Mouse (Mus musculus) ES-E14 (cell line): Measurements from ENCODE around the gene Disc1. TPM values are rescaled to one million over a fixed set of nuclear protein-coding genes. Genes with fewer than 3 reads are reported as not detected.

ENCODE experiments used
- DNase-seq: peaks from one replicate; pipeline ENCODE4 v3.0.0-alpha.2; 2013; ENCODE audit warnings: low read depth, low spot score
- H3K27ac ChIP-seq: 2 replicates; pipeline ENCODE4 v1.5.1; 2012; ENCODE audit warnings: low read depth, mild to moderate bottlenecking, low read length, moderate library complexity, mixed read lengths; ENCODE audit not compliant: poor library complexity, insufficient read depth, severe bottlenecking
- H3K36me3 ChIP-seq: 2 replicates; pipeline ENCODE4 v1.6.1; 2012; ENCODE audit warnings: mild to moderate bottlenecking, low read length, moderate library complexity, mixed read lengths; ENCODE audit not compliant: control insufficient read depth, poor library complexity, insufficient read depth, severe bottlenecking
- H3K4me1 ChIP-seq, 2 experiments: fragments of 150-350 bp in 1 of 2; sonication (generic) in 1 of 2; 2 replicates each; pipeline ENCODE4 v1.6.1; 2012; ENCODE audit warnings: low read length in 2 of 2, mild to moderate bottlenecking in 1 of 2, mixed read lengths in 1 of 2; ENCODE audit not compliant: control insufficient read depth in 2 of 2, insufficient read depth in 2 of 2, poor library complexity in 1 of 2
- H3K4me3 ChIP-seq, 2 experiments: fragments of 150-350 bp in 1 of 2; sonication (generic) in 1 of 2; 2 replicates each; pipeline ENCODE4 v1.5.1; 2012; ENCODE audit warnings: low read length in 2 of 2, low read depth in 1 of 2, mild to moderate bottlenecking in 1 of 2, mixed read lengths in 1 of 2; ENCODE audit not compliant: insufficient read depth in 1 of 2, poor library complexity in 1 of 2, severe bottlenecking in 1 of 2
- H3K9ac ChIP-seq: 2 replicates; pipeline ENCODE4 v1.6.1; 2012; ENCODE audit warnings: low read depth, mild to moderate bottlenecking, low read length, mixed read lengths; ENCODE audit not compliant: poor library complexity, insufficient read depth, severe bottlenecking
- H3K9me3 ChIP-seq: fragments of 150-350 bp; sonication (generic); 2 replicates; pipeline ENCODE4 v1.6.1; 2012; ENCODE audit warnings: low read depth, mild to moderate bottlenecking, low read length; ENCODE audit not compliant: control insufficient read depth, insufficient read depth
- CHD2 ChIP-seq: IDR thresholded peaks from 2 replicates; pipeline ENCODE4 v1.6.1; 2014; ENCODE audit warnings: mild to moderate bottlenecking, low read depth, low read length, inconsistent platforms
- HCFC1 ChIP-seq: IDR thresholded peaks from 2 replicates; pipeline ENCODE4 v1.6.1; 2012; ENCODE audit warnings: low read length, inconsistent platforms, borderline replicate concordance; ENCODE audit not compliant: insufficient read depth
- MAFK ChIP-seq: IDR thresholded peaks from 2 replicates; pipeline ENCODE4 v1.6.1; 2014; ENCODE audit warnings: mild to moderate bottlenecking, low read depth, low read length, inconsistent platforms; ENCODE audit not compliant: insufficient read depth
- ZC3H11A ChIP-seq: IDR thresholded peaks from 2 replicates; pipeline ENCODE4 v1.6.1; 2012; ENCODE audit warnings: low read depth, mild to moderate bottlenecking, inconsistent platforms, low read length, borderline replicate concordance
- ZNF384 ChIP-seq: IDR thresholded peaks from 2 replicates; pipeline ENCODE4 v1.6.1; 2012; ENCODE audit warnings: low read depth, low read length, inconsistent platforms
- in situ Hi-C, 2 experiments: fragments of 600-800 bp; cut with MboI; formaldehyde crosslinking; loops; one replicate each; pipeline ENCODE4 v1.15.1; 2025; ENCODE audit warnings: low sequenced_read_pairs in 2 of 2, inconsistent platforms in 1 of 2; ENCODE audit not compliant: unreplicated experiment in 2 of 2
- total RNA-seq: library from RNA; depleted of rRNA; stranded (reverse); fragments of 300-350 nt; gene quantifications from 2 replicates; pipeline ENCODE4 v1.2.3, GENCODE M21; 2012

Gene Disc1
- total RNA-seq, 1 experiment, result 2.7 TPM

- no peaks in the 10 kb centered on the region for H3K9me3 ChIP-seq
- TF ChIP-seq HCFC1, result no peak
- no peak for TF ChIP-seq CHD2
- TF ChIP-seq ZC3H11A, result no peak
- no peak for TF ChIP-seq MAFK
- no peak for TF ChIP-seq ZNF384
- no peak overlapping the region for H3K27ac ChIP-seq
- no peaks in the 10 kb centered on the region; a peak in 1 of 4 replicates for H3K4me1 ChIP-seq
- in situ Hi-C loops, result no loop called here
- no peak overlapping the region for H3K9ac ChIP-seq
- H3K36me3 ChIP-seq, result no peaks in the 10 kb centered on the region
- no peak overlapping the region for H3K4me3 ChIP-seq
- no peak for DNase-seq
Observed at GRCm38 (mm10) chr8:125077326-125077725, 23.3 kb downstream of the Disc1 start.

GRCm38 (mm10) chr8:125078771-125079384 lies 24.9 kb downstream of the Disc1 start:
- H3K4me1 ChIP-seq, result no peaks in the 10 kb centered on the region
- in situ Hi-C loops, result no loop called here
- H3K27ac ChIP-seq, result no peak overlapping the region
- no peak overlapping the region for H3K9ac ChIP-seq
- no peak for DNase-seq
- no peaks in the 10 kb centered on the region for H3K9me3 ChIP-seq
- no peak overlapping the region for H3K4me3 ChIP-seq
- TF ChIP-seq HCFC1 (no peak), ZNF384 (no peak), CHD2 (no peak), ZC3H11A (no peak), MAFK (no peak)
- no peaks in the 10 kb centered on the region for H3K36me3 ChIP-seq

DNA sequence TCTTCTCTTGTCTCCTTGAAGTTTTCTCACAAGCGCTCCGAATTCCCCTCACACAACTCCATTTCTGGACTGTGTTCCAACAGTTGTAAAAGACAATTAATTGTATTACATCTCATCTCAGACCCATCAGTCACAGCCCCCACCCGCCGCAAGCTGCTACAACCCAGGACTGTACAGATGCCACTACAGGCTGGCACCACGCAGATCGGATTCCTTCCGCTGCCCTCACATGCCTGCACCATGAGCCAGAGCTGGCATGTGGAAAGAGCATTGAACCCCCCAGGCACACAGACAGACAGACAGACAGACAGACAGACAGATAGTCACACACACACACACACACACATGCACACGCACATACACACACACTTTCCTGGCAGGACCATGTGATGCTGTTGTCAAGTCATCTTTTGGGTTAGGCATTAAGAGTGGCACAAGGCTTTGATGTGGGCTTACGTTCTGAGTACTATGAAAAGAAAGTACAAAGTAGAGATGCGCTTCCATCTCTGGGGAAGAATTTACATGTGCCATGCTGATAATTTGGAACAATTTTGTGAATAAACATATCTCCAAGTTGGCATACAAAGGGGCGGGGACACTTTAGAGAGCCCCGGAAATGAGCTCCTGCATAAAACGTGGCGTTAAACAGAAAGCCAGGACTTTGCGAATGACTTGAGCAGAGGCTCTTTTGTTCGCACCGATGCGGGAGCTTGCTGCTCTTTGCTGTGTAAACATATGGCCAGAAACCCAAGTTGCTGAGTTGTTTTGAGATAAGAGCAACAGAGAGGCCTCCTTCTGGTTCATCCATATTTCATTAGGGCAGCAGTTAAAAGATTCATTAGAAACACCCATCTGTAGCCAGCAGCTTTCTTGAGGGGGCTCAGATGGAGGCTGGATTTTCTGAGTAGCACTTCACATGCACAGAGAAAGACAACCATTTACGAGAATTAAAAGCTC lies 26.7 kb downstream of the Disc1 start:
- in situ Hi-C loops, result no loop called here
- no peak overlapping the region for H3K9ac ChIP-seq
- no peak for DNase-seq
- H3K4me3 ChIP-seq, result no peak overlapping the region
- H3K9me3 ChIP-seq, result no peaks in the 10 kb centered on the region
- no peak overlapping the region for H3K27ac ChIP-seq
- no peaks in the 10 kb centered on the region for H3K4me1 ChIP-seq
- TF ChIP-seq CHD2 (no peak), ZNF384 (no peak), MAFK (no peak), ZC3H11A (no peak), HCFC1 (no peak)
- no peaks in the 10 kb centered on the region for H3K36me3 ChIP-seq

GRCm38 (mm10) chr8:125083746-125084145 lies 29.8 kb downstream of the Disc1 start:
- Histone ChIP-seq H3K4me1 (no peaks in the 10 kb centered on the region), H3K27ac (no peak overlapping the region), H3K4me3 (no peak overlapping the region), H3K36me3 (no peaks in the 10 kb centered on the region), H3K9ac (no peak overlapping the region), H3K9me3 (no peaks in the 10 kb centered on the region)
- TF ChIP-seq CHD2, result no peak
- no peak for TF ChIP-seq HCFC1
- no peak for TF ChIP-seq ZC3H11A
- no peak for TF ChIP-seq MAFK
- TF ChIP-seq ZNF384, result no peak
- no peak for DNase-seq
- in situ Hi-C loops, result no loop called here
